Mouse (Mus musculus) adrenal gland, adult 10 weeks (tissue): Measurements from ENCODE around the gene Olfr1445. TPM values are rescaled to one million over a fixed set of nuclear protein-coding genes. Genes with fewer than 3 reads are reported as not detected.

Source experiments
- polyA plus RNA-seq: library from polyadenylated mRNA; stranded (reverse); fragments of 350-450 nt; fragmentation: Illumina TruSeq; extraction: RNeasy Lipid Tissue Mini Kit (QIAGEN cat#74804); gene quantifications from one replicate; pipeline ENCODE4 v1.2.3, GENCODE M21; 2014; ENCODE audit warnings: low read depth, low replicate concordance

Olfr1445 gene
- not detected for polyA plus RNA-seq

DNA sequence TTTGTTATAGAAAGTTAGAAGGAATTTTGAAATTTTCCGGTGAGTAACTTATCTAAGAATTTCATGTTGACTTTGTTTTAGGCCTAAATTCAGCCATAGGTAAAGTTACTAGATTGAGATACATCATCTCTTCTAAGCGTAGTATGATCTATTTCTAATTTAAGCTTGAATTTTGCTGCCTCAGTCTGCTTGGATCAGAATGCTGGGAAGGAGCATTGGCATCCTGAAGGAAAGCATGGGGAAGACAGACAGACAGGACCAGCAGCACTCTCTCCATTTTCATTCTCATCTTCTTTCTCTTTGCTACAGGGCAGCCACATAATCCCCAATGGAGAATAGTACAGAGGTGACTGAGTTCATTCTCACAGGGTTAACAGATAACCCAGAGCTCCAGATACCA is at the start of gene Olfr1445:
Gene Olfr1445, plus strand, starts transcription at position 301 of the 400 bp plus-strand sequence.

DNA sequence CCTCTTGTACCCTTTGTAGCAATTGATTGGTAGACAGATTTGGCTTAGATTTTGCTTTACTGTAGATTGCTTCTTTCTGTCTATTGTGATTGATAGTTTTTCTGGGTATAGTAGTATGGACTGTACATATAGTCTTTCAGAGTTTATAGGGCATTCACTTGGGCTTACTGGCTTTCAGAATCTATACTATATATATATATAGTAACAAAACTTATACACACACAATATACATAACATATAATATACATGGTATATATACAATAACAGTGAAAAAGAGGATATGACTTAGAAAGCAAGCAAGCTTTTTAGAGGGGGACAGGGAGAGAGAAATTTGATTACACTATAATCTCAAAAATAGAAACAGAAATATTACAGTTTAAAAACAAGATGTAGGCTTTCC is 37.3 kb upstream of the Olfr1445 start, which contains the start of gene Gm5244:
Gene Gm5244, plus strand, starts transcription at position 301 of the 400 bp plus-strand sequence.

DNA sequence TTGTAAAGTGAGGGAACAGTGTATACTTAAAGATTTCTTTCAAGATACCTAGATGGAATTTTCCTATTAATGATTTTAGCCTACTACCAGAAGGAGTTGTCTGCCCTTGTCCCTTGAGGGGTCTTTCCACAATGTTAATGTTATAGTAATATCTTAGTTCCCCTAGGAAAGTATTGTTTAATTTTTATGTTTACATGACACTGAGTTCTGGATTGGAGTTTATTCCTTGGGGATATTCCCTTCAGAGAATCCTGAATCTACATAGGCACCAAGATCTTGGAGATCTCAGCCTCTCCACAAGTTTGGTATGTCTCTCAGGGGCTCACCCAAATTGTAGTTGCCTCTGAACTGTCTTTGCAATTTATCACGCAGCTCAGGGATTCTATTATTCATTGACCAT is 26.7 kb upstream of the Olfr1445 start, which contains the start of gene Olfr1444:
Gene Olfr1444, plus strand, starts transcription at position 301 of the 400 bp plus-strand sequence.

DNA sequence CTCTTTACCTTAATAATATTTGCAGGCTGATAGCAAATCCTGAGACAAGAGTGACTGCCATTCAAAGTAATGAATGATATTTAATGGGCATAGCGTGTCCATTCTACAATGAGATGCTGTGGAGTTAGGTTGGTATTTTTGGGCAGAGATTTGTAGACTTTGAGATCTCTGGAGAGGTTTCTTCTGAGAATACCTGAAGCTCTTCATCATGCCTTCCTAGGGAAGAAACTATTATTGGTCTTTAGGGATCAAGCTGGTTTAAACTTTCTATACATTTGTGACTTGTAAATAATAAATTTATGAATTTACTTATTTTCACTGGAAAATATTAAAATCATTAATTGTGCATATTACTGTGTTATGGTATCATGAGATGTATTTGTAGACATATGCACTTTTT is 9.8 kb downstream of the Olfr1445 start, which contains the start of gene Olfr1446:
Gene Olfr1446, minus strand, starts transcription at position 101 of the 400 bp plus-strand sequence.

DNA sequence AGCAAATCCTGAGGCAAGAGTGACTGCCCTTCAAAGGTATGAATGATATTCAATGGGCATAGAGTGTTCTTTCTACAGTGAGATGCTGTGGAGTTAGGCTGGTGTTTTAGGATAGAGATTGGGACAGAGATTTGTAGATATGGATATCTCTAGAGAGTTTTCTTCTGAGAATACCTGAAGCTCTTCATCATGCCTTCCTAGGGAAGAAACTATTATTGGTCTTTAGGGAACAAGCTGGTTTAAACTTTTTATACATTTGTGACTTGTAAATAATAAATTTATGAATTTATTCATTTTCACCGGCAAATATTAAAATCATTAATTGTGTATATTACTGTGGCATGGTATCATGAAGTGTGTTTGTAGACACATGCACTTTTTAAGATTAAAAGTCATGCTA is 20.0 kb downstream of the Olfr1445 start, which contains the start of gene Olfr1447:
Gene Olfr1447, minus strand, starts transcription at position 101 of the 400 bp plus-strand sequence.

DNA sequence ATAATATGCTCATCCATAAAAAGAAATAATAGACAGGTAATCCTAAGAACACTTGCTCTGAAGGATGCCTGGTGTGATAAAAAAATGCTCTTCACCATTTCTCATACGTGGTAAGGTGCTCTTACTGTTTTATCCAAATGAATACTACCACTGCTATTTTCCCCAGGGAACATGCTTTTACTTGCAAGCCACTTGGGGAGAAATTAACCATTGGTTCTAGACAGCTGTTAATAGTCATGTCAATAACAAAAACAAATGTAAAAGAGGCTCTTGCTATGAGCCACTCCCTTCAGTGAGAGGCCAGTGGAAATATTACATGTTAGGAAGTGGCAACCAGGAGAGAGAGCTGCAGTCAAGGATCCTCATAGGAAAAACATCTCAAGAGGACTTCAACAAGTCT is 40.7 kb downstream of the Olfr1445 start, which contains the start of gene Olfr1448:
Gene Olfr1448, minus strand, starts transcription at position 101 of the 400 bp plus-strand sequence.

DNA sequence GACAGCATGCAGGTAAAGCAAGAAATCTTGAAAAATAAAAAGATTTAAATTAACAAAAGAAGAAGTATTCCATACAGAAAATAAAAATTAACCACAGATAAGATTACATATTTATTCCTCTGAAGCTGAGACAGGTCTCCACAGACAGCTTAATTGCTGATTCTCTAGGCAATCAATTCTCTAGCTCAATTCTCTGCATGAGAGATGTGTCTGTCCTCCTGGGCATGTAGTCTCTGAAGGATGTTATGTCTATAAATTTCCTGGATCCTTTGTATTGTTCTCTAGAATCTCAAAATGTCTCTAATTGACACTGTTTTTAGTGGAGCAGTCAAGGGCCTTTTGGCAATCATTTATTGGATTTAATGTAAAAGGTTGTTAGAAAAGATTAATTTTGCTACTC is 46.9 kb downstream of the Olfr1445 start, which contains the start of gene Olfr1449:
Gene Olfr1449, plus strand, starts transcription at position 301 of the 400 bp plus-strand sequence.

Other genes with a start within 250 kb of the Olfr1445 start
- gene Olfr1442, start 213.4 kb upstream of the Olfr1445 start, polyA plus RNA-seq = not detected
- not detected for gene Olfr1443, start 205.7 kb upstream of the Olfr1445 start, polyA plus RNA-seq
- not detected for gene Keg1, start 188.1 kb upstream of the Olfr1445 start, polyA plus RNA-seq
- 1.4 TPM for gene Cntf, start 118.2 kb upstream of the Olfr1445 start, polyA plus RNA-seq
- 218 TPM for gene Zfp91, start 87.7 kb upstream of the Olfr1445 start, polyA plus RNA-seq
- gene Lpxn, start 87.7 kb upstream of the Olfr1445 start, polyA plus RNA-seq = 2.1 TPM
- not detected for gene Gm5244, start 37.2 kb upstream of the Olfr1445 start, polyA plus RNA-seq
- gene Olfr1444, start 26.6 kb upstream of the Olfr1445 start, polyA plus RNA-seq = not detected
- not detected for gene Olfr1446, start 9.7 kb downstream of the Olfr1445 start, polyA plus RNA-seq
- not detected for gene Olfr1447, start 19.9 kb downstream of the Olfr1445 start, polyA plus RNA-seq
- gene Olfr1448, start 40.6 kb downstream of the Olfr1445 start, polyA plus RNA-seq = not detected
- not detected for gene Olfr1449, start 47.0 kb downstream of the Olfr1445 start, polyA plus RNA-seq
- gene Olfr1450, start 66.4 kb downstream of the Olfr1445 start, polyA plus RNA-seq = not detected
- gene Olfr1451, start 111.2 kb downstream of the Olfr1445 start, polyA plus RNA-seq = not detected
- gene Olfr1453, start 144.5 kb downstream of the Olfr1445 start, polyA plus RNA-seq = not detected
- not detected for gene Olfr1454, start 176.8 kb downstream of the Olfr1445 start, polyA plus RNA-seq
- gene Olfr1457, start 214.0 kb downstream of the Olfr1445 start, polyA plus RNA-seq = not detected
- not detected for gene Olfr1458, start 222.9 kb downstream of the Olfr1445 start, polyA plus RNA-seq